Mouse (Mus musculus) heart, adult 2 months (tissue): ENCODE results near the gene Gramd1b. TPM values are rescaled to one million over a fixed set of nuclear protein-coding genes. Genes with fewer than 3 reads are reported as not detected.
A peak's percentile ranks its signal among the peaks of the same experiment; 100 is the strongest.

ENCODE experiments used
- DNase-seq, 2 experiments: peaks; one replicate each; pipeline ENCODE4 v3.0.0; 2021
- H3K27ac ChIP-seq: fragments of 200-600 bp; 2 replicates; pipeline ENCODE4 v1.8.1; 2022
- H3K27me3 ChIP-seq: fragments of 200-500 bp; 2 replicates; pipeline ENCODE4 v1.6.1; 2012; ENCODE audit warnings: mild to moderate bottlenecking, low read length, inconsistent platforms, mixed read lengths; ENCODE audit not compliant: control insufficient read depth, insufficient read depth
- H3K36me3 ChIP-seq: fragments of 200-500 bp; 2 replicates; pipeline ENCODE4 v1.6.1; 2012; ENCODE audit warnings: low read length, inconsistent platforms; ENCODE audit not compliant: control insufficient read depth, insufficient read depth
- H3K4me1 ChIP-seq: fragments of 200-500 bp; 2 replicates; pipeline ENCODE4 v1.6.1; 2011; ENCODE audit warnings: low read length; ENCODE audit not compliant: control insufficient read depth, insufficient read depth
- H3K4me3 ChIP-seq: fragments of 200-600 bp; 2 replicates; pipeline ENCODE4 v1.8.1; 2022
- H3K79me2 ChIP-seq: fragments of 200-500 bp; replicated peaks from 2 replicates; pipeline ENCODE4 v1.6.1; 2012; ENCODE audit warnings: mild to moderate bottlenecking, inconsistent platforms, low read length, moderate library complexity, mixed read lengths; ENCODE audit not compliant: control insufficient read depth, insufficient read depth
- H3K9ac ChIP-seq: fragments of 200-500 bp; 2 replicates; pipeline ENCODE4 v1.6.1; 2012; ENCODE audit warnings: low read depth, mild to moderate bottlenecking, control low read depth, inconsistent platforms, low read length, mixed read lengths
- CTCF ChIP-seq: fragments of 200-600 bp; IDR thresholded peaks from 2 replicates; pipeline ENCODE4 v1.8.1; 2022; ENCODE audit warnings: antibody characterized with exemption, mild to moderate bottlenecking, moderate library complexity
- EP300 ChIP-seq: fragments of 200-500 bp; IDR thresholded peaks from 2 replicates; pipeline ENCODE4 v1.6.1; 2011; ENCODE audit warnings: low read depth, low read length, control low read depth; ENCODE audit not compliant: insufficient read depth
- POLR2A ChIP-seq: fragments of 200-500 bp; IDR thresholded peaks from 2 replicates; pipeline ENCODE4 v1.6.1; 2011; ENCODE audit warnings: mild to moderate bottlenecking, low read depth, low read length, control low read depth; ENCODE audit not compliant: insufficient read depth
- WGBS: fragments of 180-500 bp; shearing (Covaris S2); methylation state at CpG from one replicate; pipeline ENCODE4 v1.1.7; 2018; 5-methylcytosine and 5-hydroxymethylcytosine counted together
- intact Hi-C: fragments of 180-260 bp; cut with DNase I; formaldehyde crosslinking; loops from one replicate; pipeline ENCODE4 v1.15.1; 2025
- long read RNA-seq: library from polyadenylated mRNA; stranded (forward); transcript quantifications from one replicate; pipeline ENCODE4 v2.0.0, GENCODE M21; 2021
- polyA plus RNA-seq: library from polyadenylated mRNA; depleted of rRNA; stranded (reverse); fragments of >200 nt; gene quantifications from 2 replicates; pipeline ENCODE4 v1.2.3, GENCODE M21; 2012; rRNA removed
- total RNA-seq, 2 experiments: library from RNA; stranded (reverse); gene quantifications; 2 replicates each; pipeline ENCODE4 v1.2.3; 2021

The Gramd1b gene
- total RNA-seq (10 to 100 TPM; 17.3 to 25.0 TPM), polyA plus RNA-seq (16.9 and 29.1 TPM in 2 replicates)
- long read RNA-seq, full-length matches to known transcripts, result 1 of 4 reads
- long read RNA-seq, partial matches to known transcripts, result 0 of 4 reads
- long read RNA-seq, other reads (novel, unspliced or antisense), result 3 of 4 reads

- intact Hi-C loops, result no loop called here
- DNase-seq, result peak; percentile 27 to 31
- Histone ChIP-seq H3K27me3 (no peaks in the 10 kb centered on the region), H3K9ac (peak within 1 kb of the TSS; percentile 62), H3K79me2 (no peaks in the 10 kb centered on the region), H3K4me3 (peak within 1 kb of the TSS; percentile 43), H3K36me3 (no peaks in the 10 kb centered on the region), H3K4me1 (no peaks in the 10 kb centered on the region; the same call in 1 of the 2 replicates), H3K27ac (no peak within 1 kb of the TSS)
- no peak for TF ChIP-seq EP300
- TF ChIP-seq POLR2A, result no peak; the same call in 1 of the 2 replicates
- TF ChIP-seq CTCF, result no peak
- 2% methylated on average over 40 of the region's 40 CpGs for WGBS
Measured at GRCm38 (mm10) chr9:40531027-40531621, at the start of gene Gramd1b. TSS of gene Gramd1b (minus strand) at chr9:40531383.

- H3K27ac ChIP-seq, result no peak overlapping the region
- H3K4me3 ChIP-seq, result no peak overlapping the region
- TF ChIP-seq CTCF (no peak), POLR2A (no peak)
- no peaks in the 10 kb centered on the region for H3K79me2 ChIP-seq
- H3K27me3 ChIP-seq, result no peaks in the 10 kb centered on the region
- 69% methylated on average over 11 of the region's 11 CpGs for WGBS
- H3K9ac ChIP-seq, result no peak overlapping the region
- intact Hi-C loops, result no loop called here
- no peak for DNase-seq
- H3K4me1 ChIP-seq, result peaks cover 2% of the 10 kb centered on the region; the same call in 1 of the 2 replicates
- H3K36me3 ChIP-seq, result no peaks in the 10 kb centered on the region
Measured at GRCm38 (mm10) chr9:40578726-40579625, 47.8 kb upstream of the Gramd1b start.

- no peaks in the 10 kb centered on the region for H3K27me3 ChIP-seq
- H3K27ac ChIP-seq, result no peak overlapping the region
- H3K79me2 ChIP-seq, result no peaks in the 10 kb centered on the region
- no peak overlapping the region for H3K9ac ChIP-seq
- DNase-seq, result no peak
- WGBS, result 73% methylated on average over 7 of the region's 7 CpGs
- H3K4me3 ChIP-seq, result no peak overlapping the region
- H3K36me3 ChIP-seq, result no peaks in the 10 kb centered on the region
- no peak for TF ChIP-seq EP300
- no peak for TF ChIP-seq POLR2A
- TF ChIP-seq CTCF, result no peak
- intact Hi-C loops, result no loop called here
- peaks cover 2% of the 10 kb centered on the region; the same call in 1 of the 2 replicates for H3K4me1 ChIP-seq
Measured at GRCm38 (mm10) chr9:40577132-40577531, 45.9 kb upstream of the Gramd1b start.

DNA sequence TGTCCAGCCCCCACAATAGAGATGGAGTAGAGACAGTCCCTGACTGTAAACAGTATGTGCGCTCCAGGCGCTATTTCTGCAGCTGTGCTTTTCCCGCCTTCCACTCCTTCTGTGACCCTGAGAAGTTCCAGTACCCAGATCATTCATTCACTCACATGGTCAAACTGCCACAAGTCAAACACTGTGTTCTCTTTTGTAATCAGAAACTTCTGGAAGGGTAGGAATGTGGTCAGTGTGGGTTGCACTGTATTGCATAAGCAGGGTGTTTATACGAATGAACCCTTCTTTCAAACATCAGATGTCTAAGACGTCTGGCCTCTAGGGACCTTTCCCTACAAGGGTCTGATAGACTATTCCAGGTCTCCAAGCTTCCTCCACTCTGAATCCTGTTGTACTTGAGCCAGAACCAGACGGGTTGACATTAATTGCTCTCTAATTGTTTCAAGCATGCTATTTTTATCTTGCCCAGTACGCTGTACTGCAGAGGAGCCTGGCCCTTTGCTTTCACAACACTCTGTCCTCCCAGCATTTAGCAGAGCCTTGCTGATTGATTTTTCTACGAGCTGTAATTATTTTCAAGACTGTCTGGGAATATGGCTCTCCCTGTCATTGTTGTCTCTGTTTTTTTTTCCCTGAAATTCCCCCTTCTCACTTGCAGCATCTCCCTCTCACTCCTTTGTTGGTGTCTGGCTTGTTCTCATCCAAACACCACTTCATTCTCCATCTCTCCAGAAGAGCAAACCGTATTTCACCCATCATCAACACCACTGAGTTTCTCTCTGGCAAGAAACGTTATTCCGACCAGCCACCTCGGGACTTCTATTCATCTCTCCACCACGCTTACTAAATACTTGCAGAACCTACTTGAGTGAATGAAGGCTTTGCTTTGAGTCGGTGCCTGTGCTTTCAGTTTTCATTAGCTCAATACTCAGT lies 44.1 kb upstream of the Gramd1b start:
- peak overlapping the region; percentile 81 for H3K27ac ChIP-seq
- H3K36me3 ChIP-seq, result no peaks in the 10 kb centered on the region
- no peak overlapping the region for H3K4me3 ChIP-seq
- DNase-seq, result peak; percentile 28 to 61
- 36% methylated on average over 14 of the region's 14 CpGs for WGBS
- H3K4me1 ChIP-seq, result peaks cover 2% of the 10 kb centered on the region; the same call in 1 of the 2 replicates
- H3K79me2 ChIP-seq, result no peaks in the 10 kb centered on the region
- TF ChIP-seq CTCF, result 0 out of 2 replicates have a peak, but pooled peaks have one; percentile 5
- peak; percentile 58; the same call in 1 of the 2 replicates for TF ChIP-seq EP300
- TF ChIP-seq POLR2A, result 0 out of 2 replicates have a peak, but pooled peaks have one; percentile 23
- intact Hi-C loops, result no loop called here
- peak overlapping the region; percentile 70 for H3K9ac ChIP-seq
- H3K27me3 ChIP-seq, result no peaks in the 10 kb centered on the region

DNA sequence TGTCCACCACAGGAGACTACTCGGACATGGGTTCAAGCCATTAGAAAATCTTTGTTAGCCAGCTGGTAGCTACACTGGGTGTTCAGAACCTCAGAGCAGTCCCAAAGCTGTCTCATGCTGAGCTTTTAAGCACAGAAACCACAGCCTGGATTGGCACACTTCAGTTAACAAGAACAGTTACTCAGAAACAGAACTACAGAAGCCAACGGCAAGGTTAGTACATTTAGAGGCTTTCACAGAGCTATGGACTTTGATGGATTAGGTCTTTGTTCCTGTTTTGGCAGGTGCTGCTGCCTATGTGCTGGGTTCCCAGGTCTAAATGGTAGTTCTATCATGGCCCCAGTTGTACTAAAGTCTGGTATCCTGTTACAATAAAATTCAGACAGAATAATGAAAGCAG lies 40.1 kb upstream of the Gramd1b start:
- H3K27me3 ChIP-seq, result no peaks in the 10 kb centered on the region
- WGBS, result 72% methylated on average over 2 of the region's 2 CpGs
- DNase-seq, result no peak
- TF ChIP-seq POLR2A, result no peak
- no peak for TF ChIP-seq CTCF
- TF ChIP-seq EP300, result no peak
- no peak overlapping the region for H3K4me3 ChIP-seq
- no peak overlapping the region for H3K27ac ChIP-seq
- no peaks in the 10 kb centered on the region; the same call in 1 of the 2 replicates for H3K4me1 ChIP-seq
- H3K36me3 ChIP-seq, result no peaks in the 10 kb centered on the region
- no peak overlapping the region for H3K9ac ChIP-seq
- no peaks in the 10 kb centered on the region for H3K79me2 ChIP-seq
- intact Hi-C loops, result no loop called here
